Mouse (Mus musculus) E14TG2a.4 (cell line): ENCODE data around the gene Gvin1.
"Not testable (repeated sequence)": the region's sequence is repeated elsewhere in the genome, so short reads cannot be mapped to it uniquely, and the experiment has no call there.

Experiments used
- CTCF ChIP-seq: conservative IDR thresholded peaks from 2 replicates; pipeline ENCODE4 v1.5.1; 2014; ENCODE audit warnings: low read length
- NANOG ChIP-seq: IDR thresholded peaks from 2 replicates; pipeline ENCODE4 v1.6.1; 2014; ENCODE audit warnings: borderline replicate concordance, low read length, mixed read lengths

DNA sequence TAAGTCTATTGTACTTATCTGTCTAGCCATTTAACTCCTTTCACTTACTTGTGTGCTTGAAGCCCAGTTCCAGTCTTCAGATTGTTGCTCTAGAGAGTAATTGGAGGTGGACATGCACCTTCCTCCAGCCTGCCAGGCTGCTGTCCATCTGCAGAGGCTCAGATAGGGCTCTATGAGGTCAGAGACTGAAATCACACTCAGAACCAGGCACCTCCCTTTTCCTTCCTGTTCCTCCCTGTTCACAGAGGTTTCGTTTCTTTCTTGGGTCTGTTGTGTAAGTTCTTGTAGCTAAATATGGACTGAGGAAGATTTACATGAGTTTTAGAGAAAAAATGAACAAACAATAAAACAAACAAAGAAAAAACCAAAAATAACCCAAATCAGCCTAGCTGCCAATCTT is at the start of gene Gvin1:
- TF ChIP-seq CTCF, NANOG: not testable (repeated sequence)
